Mouse (Mus musculus) CD4-positive, CD25-positive, alpha-beta regulatory T cell, adult 4 months (primary cell): ENCODE data around the gene Helz. TPM values are rescaled to one million over a fixed set of nuclear protein-coding genes. Genes with fewer than 3 reads are reported as not detected.
"Not testable (repeated sequence)": the region's sequence is repeated elsewhere in the genome, so short reads cannot be mapped to it uniquely, and the experiment has no call there.

Source experiments
- ATAC-seq: one replicate; pipeline ENCODE4 v1.8.0; 2017
- polyA plus RNA-seq, 2 experiments: library from polyadenylated mRNA; unstranded; fragments of 100-300 nt; shearing (Covaris generic); gene quantifications; one replicate each; pipeline ENCODE4 v1.2.1; 2017

Helz gene
- polyA plus RNA-seq, 2 experiments from 2014 or later = 27.8 to 35.7 TPM

DNA sequence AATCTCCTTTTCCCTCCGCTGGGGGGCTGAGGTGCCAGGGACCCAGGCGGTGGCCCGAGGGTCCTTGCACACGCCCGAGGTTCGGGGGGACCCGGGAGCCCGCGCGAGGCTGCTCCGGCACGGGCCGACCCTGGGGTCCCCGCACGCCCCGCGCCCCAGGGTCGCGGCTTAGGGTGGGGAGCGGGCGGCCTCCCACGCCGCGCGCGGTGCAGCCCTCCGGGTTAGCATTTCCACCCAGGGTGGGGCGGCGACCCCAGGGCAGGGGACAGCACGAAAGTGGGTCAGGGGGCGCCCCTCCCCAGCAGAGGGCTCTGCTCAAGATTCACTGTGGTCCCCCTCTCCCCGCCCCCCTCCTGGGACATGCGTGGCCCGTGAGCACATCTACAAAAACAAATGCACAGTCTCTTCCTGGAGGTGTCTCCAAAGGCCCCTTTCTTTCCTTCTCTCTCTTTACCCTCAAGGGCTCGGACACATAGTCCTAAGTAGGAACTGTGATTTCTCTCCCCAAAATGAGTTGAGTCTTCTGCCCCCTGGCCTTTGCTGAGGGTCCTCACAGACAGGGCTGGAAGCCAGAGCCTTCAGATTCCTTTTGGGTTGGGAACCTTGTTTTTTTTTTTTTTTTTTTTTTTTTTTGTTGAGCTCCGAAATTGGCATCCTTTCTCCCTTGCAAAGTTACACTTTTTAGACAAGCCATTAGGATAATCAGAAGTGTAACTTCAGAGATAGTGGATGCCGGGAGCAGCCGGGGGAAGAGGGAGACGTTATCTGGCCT, 660 bp downstream of the Helz start:
- ATAC-seq = no peak

DNA sequence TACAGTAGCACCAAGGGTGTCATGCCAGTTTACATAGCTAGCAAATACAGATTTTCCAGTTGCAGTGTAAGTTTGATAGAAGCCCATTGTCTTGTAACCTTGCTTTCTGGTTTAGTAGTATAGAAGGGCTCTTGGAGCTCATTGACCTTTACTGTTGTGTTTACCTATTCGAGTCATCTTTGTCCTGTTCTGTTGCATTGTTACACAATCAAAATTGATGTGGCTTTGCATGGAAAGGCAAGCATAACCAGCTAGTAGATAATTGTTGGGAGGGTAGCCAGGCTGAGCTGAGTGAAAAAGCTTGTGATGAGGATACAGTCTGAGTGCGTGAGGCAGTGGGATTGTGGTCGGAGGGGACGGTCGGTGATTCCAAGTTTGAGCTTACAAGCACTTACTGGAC, 12.1 kb downstream of the Helz start:
- no peak for ATAC-seq

DNA sequence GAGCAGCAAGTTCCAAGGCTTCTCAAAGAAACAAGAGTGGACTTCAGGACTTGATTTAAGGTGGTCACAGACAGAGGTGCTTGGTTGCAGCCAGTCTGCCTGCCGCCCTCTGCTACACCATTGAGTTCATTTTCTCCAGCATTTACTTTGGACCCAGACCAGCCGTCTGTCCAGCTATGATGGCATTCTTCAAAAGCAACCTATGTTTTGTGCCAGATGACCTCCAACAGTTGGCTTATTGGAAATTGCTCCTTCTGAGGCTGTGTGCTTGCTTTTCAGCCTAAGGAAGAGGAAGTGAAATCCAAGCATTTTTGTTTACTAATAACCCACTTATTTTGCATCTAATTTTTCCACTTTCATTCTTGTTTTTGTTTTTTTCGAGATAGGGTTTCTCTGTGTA, 19.7 kb downstream of the Helz start:
- no peak for ATAC-seq

DNA sequence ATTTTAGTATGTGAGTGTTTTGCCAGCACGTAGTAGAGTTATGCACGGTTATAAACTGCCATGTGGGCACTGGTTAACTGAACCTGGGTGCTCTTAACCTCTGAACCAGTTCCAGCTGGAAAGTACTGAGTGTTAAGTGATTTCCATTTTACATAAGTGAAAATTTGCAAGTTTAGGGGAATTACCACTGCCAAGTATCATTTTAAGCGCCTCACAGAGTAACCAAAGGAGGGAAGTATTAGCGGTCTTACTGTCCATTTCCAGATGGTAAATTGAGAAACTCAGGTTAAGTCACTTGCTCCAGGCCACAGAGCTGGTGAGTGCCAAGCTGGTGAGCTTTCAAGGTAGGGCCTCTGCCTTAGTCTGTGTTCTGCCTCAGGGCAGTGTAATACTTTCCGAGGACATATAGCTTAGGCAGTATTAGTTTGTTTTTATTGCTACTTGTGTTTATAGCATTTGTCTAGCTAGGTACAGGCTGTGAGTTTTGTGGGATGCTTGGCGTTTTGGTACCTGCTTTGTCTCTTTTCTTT, 20.8 kb downstream of the Helz start:
- no peak for ATAC-seq

DNA sequence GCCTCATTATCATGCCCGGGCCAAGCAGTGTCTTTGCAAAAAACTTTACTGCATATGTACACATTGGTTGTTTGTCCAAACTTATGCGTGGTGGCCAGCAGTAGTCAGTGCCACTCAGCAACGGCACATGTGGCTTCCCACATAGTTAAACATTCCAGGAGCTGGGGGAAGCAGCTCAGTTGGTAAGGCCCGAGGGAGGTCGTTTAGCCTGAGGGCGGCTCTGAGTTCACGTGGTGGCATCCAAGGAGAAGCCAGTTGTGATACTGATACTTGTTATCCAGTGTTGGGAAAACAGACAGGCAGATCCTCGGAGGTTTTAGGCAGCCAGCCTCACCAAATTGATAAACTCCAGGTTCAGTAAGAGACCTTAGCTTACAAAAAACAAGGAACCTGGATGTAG, 23.2 kb downstream of the Helz start:
- ATAC-seq = not testable (repeated sequence)

DNA sequence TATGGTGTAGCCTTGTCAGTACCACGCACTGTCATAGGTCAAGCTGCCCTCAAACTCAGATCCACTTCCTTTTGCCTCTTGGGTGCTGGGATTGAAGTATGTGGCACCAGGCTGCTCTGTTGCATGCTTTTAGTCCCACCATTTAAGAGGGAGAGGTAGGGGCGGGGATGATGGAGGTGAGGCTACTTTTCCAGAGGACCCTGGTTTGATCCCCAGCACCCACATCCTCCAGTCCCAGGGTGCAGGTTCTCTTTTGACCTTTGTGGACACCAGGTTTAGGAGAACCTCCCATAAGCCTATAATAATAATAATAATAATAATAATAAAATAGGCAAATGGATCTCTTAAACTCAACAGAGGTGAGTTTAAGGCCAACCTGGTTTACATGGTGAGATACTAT, 23.6 kb downstream of the Helz start:
- ATAC-seq = no peak

DNA sequence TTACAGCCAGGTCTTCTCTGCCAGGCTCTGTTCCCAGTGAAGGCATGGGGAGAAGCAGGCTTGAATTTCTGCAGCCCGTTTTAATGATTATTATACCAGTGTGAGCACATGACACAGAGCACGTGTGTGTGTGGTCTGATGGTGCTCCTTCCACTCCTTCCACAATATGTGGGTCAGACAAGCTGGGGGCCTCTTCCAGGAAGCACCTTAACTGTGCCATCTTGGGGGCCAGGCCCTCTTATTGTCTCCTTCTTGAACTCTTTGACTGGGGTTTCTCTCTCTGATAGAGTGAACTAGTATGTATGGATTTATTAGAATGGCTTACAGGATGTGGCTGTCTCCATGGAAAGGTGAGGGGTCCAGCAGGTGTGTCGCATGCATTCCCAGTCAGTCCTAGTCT, 24.8 kb downstream of the Helz start:
- ATAC-seq = no peak

DNA sequence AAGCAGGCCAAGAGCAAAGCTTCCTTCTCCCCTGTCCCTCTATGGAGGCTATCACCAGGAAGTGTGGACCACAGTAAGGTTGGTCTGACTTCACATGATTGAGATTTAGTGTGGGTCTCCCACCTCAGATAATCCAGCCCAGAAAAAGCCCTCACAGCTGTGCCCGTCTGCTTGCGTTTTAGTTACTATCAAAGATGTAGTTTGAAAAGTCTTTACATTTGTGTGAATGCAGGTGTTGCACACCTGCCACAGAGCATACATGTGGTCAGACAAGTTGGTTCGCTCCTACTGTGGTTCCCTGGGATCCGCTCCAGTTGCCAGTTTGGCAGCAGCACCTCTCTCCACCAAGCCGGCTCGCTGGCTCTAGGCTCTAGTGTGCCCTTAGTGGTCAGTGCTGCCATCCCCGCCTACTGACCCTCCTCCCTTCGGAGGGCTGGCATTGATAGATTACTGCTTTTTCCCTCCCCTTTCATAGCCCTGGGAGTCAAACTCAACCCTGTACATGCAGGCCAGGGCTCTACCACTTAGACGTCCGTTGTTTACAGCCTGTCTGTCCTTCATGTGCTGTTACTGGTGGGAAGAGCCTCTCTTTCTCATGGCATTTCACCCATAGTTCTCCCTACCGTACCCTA, 25.4 kb downstream of the Helz start:
- no peak for ATAC-seq

DNA sequence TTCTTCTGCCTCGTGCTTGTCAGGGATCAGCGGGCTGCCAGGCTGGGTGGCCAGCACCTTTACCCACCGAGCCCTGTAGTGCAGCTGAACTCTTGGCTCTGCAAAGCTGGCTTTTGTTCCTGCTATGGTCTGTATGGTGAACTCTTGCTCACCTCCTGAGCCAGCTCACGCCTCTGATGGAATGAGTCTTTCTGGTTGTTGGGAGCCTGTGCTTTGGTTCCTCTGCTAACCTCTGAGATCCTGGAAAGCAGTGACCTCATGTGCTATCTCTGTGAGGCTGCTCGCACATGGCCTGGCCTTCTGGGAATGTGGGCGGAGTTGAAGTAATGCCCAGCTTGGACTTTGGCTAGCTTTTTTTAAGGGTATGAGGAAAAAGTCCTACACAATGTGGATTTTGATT, 26.1 kb downstream of the Helz start:
- ATAC-seq = no peak

DNA sequence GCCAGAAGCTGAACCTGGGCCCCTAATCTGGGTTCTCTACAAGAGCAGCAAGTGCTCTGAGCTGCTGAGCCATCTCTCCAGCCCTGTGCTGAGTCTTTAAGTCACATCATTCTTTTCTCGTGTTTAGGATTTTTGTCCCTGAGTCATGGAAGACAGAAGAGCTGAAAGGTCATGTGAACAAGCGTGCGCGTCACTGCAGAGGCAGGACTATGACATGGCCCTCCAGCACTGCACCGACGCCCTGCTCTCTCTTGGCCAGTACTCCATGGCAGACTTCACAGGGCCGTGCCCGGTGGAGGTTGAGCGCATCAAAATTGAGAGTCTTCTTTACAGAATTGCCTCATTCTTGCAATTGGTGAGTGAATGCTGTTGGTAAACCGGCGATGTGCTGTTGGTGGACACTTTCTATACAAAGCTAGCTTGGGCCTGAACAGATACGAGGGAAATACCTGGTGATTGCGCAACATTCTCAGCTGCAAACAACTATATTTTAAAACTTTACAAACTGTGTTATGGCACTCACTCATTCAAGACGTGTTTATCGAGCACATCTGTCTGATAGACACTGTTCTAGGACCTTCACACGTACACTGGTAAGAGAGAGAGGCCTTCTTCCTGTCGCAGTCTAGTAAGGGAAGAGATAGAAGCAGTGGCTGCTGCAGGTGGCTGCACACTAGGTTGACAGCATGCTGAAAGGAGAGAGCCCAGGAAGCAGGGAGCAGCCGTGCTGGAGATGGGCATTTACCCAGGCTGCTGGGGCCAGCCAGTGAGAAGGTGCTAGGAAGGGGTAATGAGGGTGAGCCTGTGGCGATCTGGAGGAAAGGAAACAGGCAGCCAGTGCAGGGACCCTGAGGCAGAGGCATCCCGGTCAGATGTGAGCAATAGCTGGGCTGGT, 27.3 kb downstream of the Helz start:
- ATAC-seq = no peak

DNA sequence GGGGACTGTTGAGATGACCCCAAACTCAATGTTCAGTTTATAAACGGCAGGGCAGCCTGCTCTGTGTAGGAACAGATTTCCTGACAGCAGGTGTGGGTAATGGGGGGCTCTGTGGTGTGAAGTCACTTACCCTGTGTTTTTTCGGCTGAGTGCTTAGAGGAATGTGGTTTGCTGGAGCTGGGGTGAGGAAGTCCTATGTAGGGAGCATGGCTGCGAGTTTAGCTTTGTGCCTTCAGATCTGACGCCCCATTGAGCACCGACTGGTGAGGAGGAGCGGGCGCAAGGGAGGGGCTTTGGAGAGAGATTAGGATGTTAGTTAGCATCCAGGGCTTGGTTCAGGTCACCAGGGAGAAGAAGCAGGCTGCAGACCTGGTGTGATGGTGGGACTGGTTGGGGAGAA, 28.5 kb downstream of the Helz start:
- no peak for ATAC-seq

DNA sequence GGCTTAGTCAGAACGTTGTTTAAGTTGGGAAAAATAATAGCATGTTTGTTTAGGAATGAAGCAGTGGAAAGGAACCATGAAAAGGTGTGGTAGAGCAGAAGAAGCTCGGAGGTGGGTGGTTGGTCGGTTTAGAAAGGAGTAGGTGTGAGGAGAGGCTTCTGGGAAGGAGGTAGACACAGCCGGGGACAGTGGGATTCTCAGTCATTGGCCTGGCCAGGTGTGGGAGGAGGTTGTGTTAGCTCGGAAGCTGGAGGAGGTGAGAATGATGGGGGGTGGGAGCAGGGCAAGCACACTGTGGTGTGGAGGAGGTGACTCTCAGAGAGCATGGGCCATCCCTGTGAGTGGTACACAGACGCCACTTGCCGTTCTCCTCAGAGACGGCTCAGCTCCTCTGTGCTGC, 29.7 kb downstream of the Helz start:
- ATAC-seq = no peak

DNA sequence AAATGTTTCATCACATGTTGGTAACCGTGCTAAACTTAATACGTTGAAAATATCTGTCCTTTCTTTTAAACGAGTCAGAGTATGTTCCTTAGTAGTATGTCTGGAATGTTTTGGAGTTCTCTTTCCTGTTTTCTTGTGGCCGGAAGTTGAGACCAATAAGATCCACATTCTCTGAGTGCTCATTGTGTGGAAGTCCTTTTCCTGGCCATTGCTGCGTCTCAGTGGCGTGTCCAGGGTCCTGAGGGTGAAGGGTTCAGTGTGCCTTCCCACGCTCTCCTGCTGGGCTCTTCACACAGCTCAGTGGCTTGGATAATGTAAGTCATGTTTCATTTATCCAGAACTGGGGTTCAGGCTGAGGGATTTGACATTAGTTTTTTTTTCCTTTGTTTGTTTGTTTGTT, 30.5 kb downstream of the Helz start:
- ATAC-seq = no peak

DNA sequence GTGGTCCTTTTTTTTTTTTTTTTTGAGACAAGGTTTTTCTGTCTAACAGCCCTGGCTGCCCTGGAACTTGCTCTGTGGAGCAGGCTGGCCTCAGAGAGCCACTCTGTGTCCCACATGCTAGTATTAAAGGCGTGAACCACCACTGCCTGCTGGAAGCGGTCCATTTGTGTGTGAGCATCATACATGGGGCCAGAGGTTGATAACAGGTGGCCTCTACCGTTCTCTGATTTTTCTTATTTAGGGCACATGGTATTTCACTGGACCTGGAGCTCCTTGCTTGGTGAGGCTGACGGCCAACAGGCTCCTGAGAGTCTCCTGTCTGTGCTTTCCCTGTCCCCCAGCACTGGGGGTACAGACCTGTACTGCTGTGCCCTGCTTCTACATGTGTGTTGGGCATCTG, 33.1 kb downstream of the Helz start:
- ATAC-seq = no peak

DNA sequence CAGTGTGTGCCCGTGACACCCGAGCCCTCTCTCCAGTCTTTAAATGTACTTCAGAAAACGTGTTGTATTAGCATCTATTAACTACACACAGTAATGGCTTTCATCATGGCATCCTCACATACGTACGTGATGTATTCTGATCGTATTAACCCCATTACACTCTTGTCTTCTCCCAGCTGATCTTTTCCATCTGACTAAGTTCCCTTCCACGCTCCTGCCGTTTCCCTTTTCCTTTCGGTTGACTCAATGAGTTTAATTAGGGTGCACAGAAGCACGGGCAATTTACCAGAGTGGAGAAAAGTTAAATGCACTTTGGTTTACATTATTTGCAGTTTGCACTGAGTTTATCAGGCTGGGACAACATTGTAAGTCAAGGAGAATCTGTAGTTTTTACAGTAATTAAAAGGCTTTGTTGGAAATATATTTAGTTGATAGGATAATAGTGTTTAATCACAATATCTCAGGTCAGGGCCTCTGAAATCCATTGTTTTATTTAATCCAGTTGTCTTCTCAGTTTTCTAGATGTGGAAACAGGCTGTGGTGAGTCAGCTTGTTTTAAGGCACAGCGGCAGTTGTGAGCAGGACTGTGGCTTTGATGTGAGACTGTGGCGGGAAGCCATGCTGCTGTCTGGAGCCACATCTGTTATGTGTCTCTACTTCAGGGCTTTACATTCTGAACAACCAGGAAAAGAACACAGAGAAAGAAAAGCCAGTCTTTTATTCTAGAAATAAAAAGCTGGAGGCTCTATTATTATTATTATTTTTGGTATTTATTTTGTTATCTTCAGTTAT, 37.1 kb downstream of the Helz start:
- ATAC-seq = no peak

DNA sequence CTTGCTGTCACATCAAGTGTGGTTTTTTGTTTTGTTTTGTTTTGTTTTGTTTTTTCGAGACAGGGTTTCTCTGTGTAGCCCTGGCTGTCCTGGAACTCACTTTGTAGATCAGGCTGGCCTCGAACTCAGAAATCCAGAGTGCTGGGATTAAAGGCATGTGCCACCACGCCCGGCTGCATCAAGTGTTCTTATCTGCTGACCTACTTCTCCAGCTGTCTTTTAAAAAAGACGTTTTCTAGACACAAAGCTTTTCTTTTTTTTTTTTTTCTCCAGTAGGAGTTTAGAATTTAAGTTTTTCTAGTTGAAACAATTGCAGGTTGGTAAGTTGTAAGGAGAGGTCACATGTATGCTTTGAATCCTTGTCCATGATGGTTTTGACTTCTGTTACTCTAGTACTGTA, 38.4 kb downstream of the Helz start:
- not testable (repeated sequence) for ATAC-seq

DNA sequence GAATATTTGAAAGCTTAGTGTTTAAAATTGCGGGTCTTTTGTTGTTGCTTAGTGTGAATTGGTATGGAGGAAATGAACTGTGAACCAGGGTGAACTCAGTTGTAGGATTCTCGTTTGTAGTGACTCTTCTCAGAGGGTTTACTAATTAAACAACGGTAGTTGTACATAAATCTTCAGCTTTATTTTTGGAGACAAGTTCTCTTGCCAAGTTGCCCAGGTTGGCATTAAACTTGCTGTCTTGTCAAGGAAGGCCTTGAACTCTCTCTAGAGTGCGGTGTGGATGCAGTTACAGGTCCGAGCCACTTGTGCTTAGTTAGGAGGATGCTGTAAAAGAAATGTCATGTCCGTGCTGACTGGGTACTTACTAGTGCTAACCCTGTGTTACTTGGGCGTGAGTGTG, 39.4 kb downstream of the Helz start:
- no peak for ATAC-seq

DNA sequence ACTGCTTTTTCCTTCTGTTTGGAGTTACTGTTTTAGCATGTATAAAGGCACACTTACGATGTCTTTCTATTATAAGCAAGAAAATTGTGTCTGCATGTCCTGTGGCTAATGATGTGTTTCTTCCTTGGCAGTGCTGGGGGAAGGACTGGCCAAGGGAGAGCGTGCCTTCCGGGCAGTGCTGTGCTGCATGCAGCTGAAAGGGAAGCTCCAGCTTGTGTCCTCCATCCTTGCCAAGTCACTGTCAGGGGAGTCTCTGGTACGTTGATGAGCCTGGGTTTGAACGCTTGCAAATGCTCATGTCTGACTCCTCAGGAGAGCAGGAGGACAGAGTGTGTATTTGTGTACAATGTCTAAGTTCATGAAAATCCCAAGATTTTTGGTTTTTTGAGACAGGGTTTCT, 44.8 kb downstream of the Helz start:
- ATAC-seq = no peak

DNA sequence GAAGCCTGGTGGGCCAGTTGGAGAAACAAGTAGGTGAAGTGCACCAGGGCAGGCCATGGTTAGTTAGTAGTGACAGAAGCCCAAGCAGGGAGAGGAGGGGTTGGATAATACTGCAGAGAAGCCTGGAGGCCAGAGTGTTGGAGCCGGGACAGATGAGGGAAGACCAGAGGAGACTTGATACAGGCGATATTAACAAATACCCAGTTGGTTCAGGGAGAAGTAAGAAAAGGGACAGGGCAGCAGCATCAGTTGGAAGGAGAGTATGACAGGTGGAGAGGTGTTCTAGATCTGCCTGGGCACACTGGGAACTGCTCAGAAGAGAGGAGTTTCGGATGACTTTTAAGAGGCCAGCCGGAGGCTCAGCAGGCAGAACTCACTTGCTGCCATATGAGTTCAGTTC, 49.7 kb downstream of the Helz start:
- ATAC-seq = no peak

DNA sequence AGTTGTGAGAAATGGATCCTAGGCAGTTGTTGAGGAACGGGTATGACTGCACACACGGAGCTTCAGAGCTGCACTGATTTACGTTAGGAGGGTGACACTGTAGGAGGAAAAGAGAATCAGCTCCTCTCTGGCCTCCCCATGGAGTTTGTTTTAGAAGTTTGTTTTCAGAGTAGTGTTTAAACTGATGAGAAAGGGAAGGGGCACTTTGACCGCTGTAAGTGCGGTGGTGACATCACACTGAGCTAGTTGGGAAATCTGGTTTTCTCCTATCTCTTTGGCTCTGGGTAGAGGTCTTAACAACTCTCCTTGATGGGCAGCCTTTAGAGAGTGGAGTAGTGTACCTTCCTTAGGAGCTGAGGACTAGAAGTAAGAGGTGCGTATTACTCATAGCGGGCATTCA, 58.0 kb downstream of the Helz start:
- no peak for ATAC-seq

DNA sequence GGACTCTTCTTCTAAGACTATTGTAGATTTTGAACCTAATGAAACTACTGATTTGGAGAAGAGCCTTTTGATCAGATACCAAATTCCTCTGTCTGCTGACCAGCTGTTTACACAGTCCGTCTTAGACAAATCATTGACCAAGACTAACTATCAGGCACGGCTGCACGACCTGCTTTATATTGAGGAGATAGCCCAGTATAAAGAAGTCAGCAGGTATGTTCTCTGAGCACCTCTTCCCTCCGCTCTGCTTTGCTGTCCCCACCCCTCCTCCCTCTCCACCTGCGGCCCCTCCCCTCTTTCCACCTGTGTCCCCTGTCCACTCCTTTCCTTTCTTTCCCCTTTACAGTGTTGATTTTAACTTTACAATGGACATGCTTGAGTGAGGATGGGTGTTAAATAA, 66.2 kb downstream of the Helz start:
- no peak for ATAC-seq

DNA sequence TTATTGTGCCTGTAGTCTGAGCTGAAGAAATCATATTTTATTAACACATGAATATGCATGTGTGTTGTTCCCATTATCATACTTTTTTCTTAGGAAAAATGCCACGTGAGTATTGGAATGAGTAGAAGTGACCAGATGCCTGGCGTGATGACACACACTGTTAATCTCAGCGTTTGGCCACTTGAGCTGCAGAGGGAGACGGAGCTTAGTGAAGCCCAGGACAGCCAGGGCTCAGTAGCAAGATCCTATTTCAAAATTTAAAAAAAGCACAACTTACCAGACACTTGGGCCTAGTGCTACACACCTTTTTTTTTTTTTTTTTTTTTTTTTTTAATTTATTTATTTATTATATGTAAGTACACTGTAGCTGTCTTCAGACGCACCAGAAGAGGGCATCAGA, 68.0 kb downstream of the Helz start:
- ATAC-seq = no peak

DNA sequence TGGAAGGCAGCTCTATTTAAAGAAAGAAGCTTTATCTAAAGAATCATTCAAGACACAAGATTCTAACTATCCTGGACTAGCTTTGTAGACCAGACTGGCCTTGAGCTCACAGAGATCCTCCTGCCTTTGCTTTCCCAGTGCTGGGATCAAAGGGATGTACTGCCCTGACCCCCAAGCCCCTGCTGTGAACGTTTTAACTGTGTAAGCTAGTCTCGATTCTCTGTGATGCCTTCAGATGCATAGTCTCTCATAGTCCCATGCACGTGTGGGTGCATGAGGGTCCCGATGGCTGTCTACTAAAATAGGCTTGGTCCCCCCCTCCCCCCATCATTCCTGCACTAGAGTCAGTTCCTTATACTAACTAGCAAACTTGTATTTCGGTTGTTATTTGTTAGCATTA, 70.2 kb downstream of the Helz start:
- no peak for ATAC-seq
